Mouse (Mus musculus) bone marrow, adult 2 months (tissue): ENCODE measurements around the gene Gpr142.

Source experiments
- CTCF ChIP-seq: fragments of 200-500 bp; IDR thresholded peaks from 2 replicates; pipeline ENCODE4 v1.5.1; 2011; ENCODE audit warnings: low read length, control low read depth; ENCODE audit not compliant: control insufficient read depth, insufficient read depth
- POLR2A ChIP-seq: fragments of 200-500 bp; IDR thresholded peaks from 2 replicates; pipeline ENCODE4 v1.6.1; 2011; ENCODE audit warnings: low read depth, mild to moderate bottlenecking, control low read depth, low read length, borderline replicate concordance; ENCODE audit not compliant: control insufficient read depth

- TF ChIP-seq CTCF: no peak
- TF ChIP-seq POLR2A: no peak
Measured at GRCm38 (mm10) chr11:114851269-114851607, 52.5 kb downstream of the Gpr142 start.
